Mouse (Mus musculus) liver, postnatal 0 days (tissue): ENCODE results near the gene Cmc1. TPM values are rescaled to one million over a fixed set of nuclear protein-coding genes. Genes with fewer than 3 reads are reported as not detected.

Experiments
- ATAC-seq: fragments of 200-750 bp; cut with Nextera tagmentation; 2 replicates; pipeline ENCODE4 v1.8.0; 2017; ENCODE audit warnings: mild to moderate bottlenecking, moderate library complexity
- DNase-seq: peaks from one replicate; pipeline ENCODE4 v3.0.0-alpha.2; 2016
- H3K27ac ChIP-seq: fragments of 300-500 bp; sonication (generic); 2 replicates; pipeline ENCODE4 v1.5.1; 2014; ENCODE audit warnings: antibody characterized with exemption, moderate library complexity, mild to moderate bottlenecking, low read depth
- H3K27me3 ChIP-seq: fragments of 300-500 bp; sonication (generic); 2 replicates; pipeline ENCODE4 v1.6.1; 2014; ENCODE audit warnings: low read length, control low read depth, mixed read lengths; ENCODE audit not compliant: insufficient read depth
- H3K36me3 ChIP-seq: fragments of 300-500 bp; sonication (generic); replicated peaks from 2 replicates; pipeline ENCODE4 v1.6.1; 2014; ENCODE audit warnings: mild to moderate bottlenecking, control low read depth, low read length, moderate library complexity, mixed read lengths; ENCODE audit not compliant: insufficient read depth
- H3K4me1 ChIP-seq: fragments of 300-500 bp; sonication (generic); 2 replicates; pipeline ENCODE4 v1.6.1; 2014; ENCODE audit warnings: antibody characterized with exemption, mild to moderate bottlenecking, control low read depth; ENCODE audit not compliant: insufficient read depth
- H3K4me2 ChIP-seq: fragments of 300-500 bp; sonication (generic); 2 replicates; pipeline ENCODE4 v1.6.1; 2014; ENCODE audit warnings: low read depth, mild to moderate bottlenecking, low read length, moderate library complexity, mixed read lengths
- H3K4me3 ChIP-seq: fragments of 300-500 bp; sonication (generic); 2 replicates; pipeline ENCODE4 v1.5.1; 2014; ENCODE audit warnings: low read depth, low read length
- H3K9ac ChIP-seq: fragments of 300-500 bp; sonication (generic); replicated peaks from 2 replicates; pipeline ENCODE4 v1.6.1; 2014; ENCODE audit warnings: mild to moderate bottlenecking, moderate library complexity
- H3K9me3 ChIP-seq: fragments of 300-500 bp; sonication (generic); 2 replicates; pipeline ENCODE4 v1.6.1; 2016; ENCODE audit warnings: mild to moderate bottlenecking, control low read depth, low read length, mixed read lengths
- CTCF ChIP-seq: sonication (generic); IDR thresholded peaks from 2 replicates; pipeline ENCODE4 v1.5.1; 2016; ENCODE audit warnings: antibody characterized with exemption, low read depth
- EP300 ChIP-seq: IDR thresholded peaks from 2 replicates; pipeline ENCODE4 v1.6.1; 2016; ENCODE audit warnings: antibody characterized with exemption, low read depth, mild to moderate bottlenecking
- WGBS: fragments of 180-500 bp; shearing (Covaris S2); extraction: QIAGEN DNeasy Blood & Tissue Kit; methylation state at CpG from one replicate; pipeline ENCODE4 v1.1.7; 2014; ENCODE audit not compliant: insufficient replicate concordance; 5-methylcytosine and 5-hydroxymethylcytosine counted together
- polyA plus RNA-seq: library from polyadenylated mRNA; unstranded; fragments of >200 nt; fragmentation: Nextera tagmentation; extraction: Ambion mirVana; gene quantifications from 2 replicates; pipeline ENCODE4 v1.2.1, GENCODE M21; 2015

Cmc1 gene
- polyA plus RNA-seq, 1 experiment from 2014 or later, result 40.0 TPM

GRCm38 (mm10) chr9:118187420-118187819 is 37.4 kb upstream of the Cmc1 start:
- WGBS, result 85% methylated on average over 7 of the region's 7 CpGs
- ATAC-seq, result no peak

GRCm38 (mm10) chr9:118186776-118187175 is 36.8 kb upstream of the Cmc1 start:
- no peak for DNase-seq
- H3K27ac ChIP-seq, result no peak overlapping the region
- H3K4me1 ChIP-seq, result no peaks in the 10 kb centered on the region
- no peaks in the 10 kb centered on the region for H3K36me3 ChIP-seq
- TF ChIP-seq EP300 (no peak), CTCF (no peak)
- H3K4me2 ChIP-seq, result no peak overlapping the region
- H3K4me3 ChIP-seq, result no peak overlapping the region
- H3K9ac ChIP-seq, result no peak overlapping the region
- H3K27me3 ChIP-seq, result no peaks in the 10 kb centered on the region
- H3K9me3 ChIP-seq, result no peaks in the 10 kb centered on the region
- WGBS, result 77% methylated on average over 10 of the region's 10 CpGs
- no peak for ATAC-seq

More at GRCm38 (mm10) chr9:118187420-118187819, 37.4 kb upstream of the Cmc1 start:
- H3K27me3 ChIP-seq, result no peaks in the 10 kb centered on the region
- no peak overlapping the region for H3K4me2 ChIP-seq
- DNase-seq, result no peak
- H3K36me3 ChIP-seq, result no peaks in the 10 kb centered on the region
- H3K9ac ChIP-seq, result no peak overlapping the region
- no peak overlapping the region for H3K27ac ChIP-seq
- no peak overlapping the region for H3K4me3 ChIP-seq
- TF ChIP-seq EP300, result no peak
- TF ChIP-seq CTCF, result no peak
- H3K9me3 ChIP-seq, result no peaks in the 10 kb centered on the region
- no peaks in the 10 kb centered on the region for H3K4me1 ChIP-seq

GRCm38 (mm10) chr9:118179136-118180025 is 29.4 kb upstream of the Cmc1 start:
- no peak for TF ChIP-seq EP300
- TF ChIP-seq CTCF, result no peak
- Histone ChIP-seq H3K9ac (no peak overlapping the region), H3K4me2 (no peak overlapping the region), H3K27ac (no peak overlapping the region), H3K4me3 (no peak overlapping the region), H3K9me3 (no peaks in the 10 kb centered on the region), H3K27me3 (no peaks in the 10 kb centered on the region), H3K36me3 (no peaks in the 10 kb centered on the region), H3K4me1 (no peaks in the 10 kb centered on the region)
- DNase-seq, result no peak
- 81% methylated on average over 18 of the region's 18 CpGs for WGBS
- ATAC-seq, result no peak

GRCm38 (mm10) chr9:118176687-118177086 is 26.7 kb upstream of the Cmc1 start:
- no peak overlapping the region for H3K27ac ChIP-seq
- H3K4me1 ChIP-seq, result no peaks in the 10 kb centered on the region
- TF ChIP-seq CTCF, result no peak
- TF ChIP-seq EP300, result no peak
- WGBS, result 50% methylated on average over 3 of the region's 3 CpGs
- no peaks in the 10 kb centered on the region for H3K36me3 ChIP-seq
- no peak overlapping the region for H3K9ac ChIP-seq
- ATAC-seq, result no peak
- no peak for DNase-seq
- H3K9me3 ChIP-seq, result 0 out of 2 replicates have a peak, but pooled peaks cover 2% of the 10 kb centered on the region
- H3K27me3 ChIP-seq, result no peaks in the 10 kb centered on the region
- H3K4me3 ChIP-seq, result no peak overlapping the region
- H3K4me2 ChIP-seq, result no peak overlapping the region

- TF ChIP-seq EP300 (no peak), CTCF (no peak)
- Histone ChIP-seq H3K9me3 (0 out of 2 replicates have a peak, but pooled peaks cover 2% of the 10 kb centered on the region), H3K4me2 (no peak overlapping the region), H3K4me3 (no peak overlapping the region), H3K9ac (no peak overlapping the region), H3K27ac (no peak overlapping the region), H3K27me3 (no peaks in the 10 kb centered on the region), H3K36me3 (no peaks in the 10 kb centered on the region), H3K4me1 (no peaks in the 10 kb centered on the region)
- WGBS, result 88% methylated on average over 4 of the region's 4 CpGs
- ATAC-seq (no peak), DNase-seq (no peak)
Measured at GRCm38 (mm10) chr9:118175411-118175810, 25.4 kb upstream of the Cmc1 start.

GRCm38 (mm10) chr9:118173086-118173485 is 23.1 kb upstream of the Cmc1 start:
- 70% methylated on average over 4 of the region's 4 CpGs for WGBS
- DNase-seq (no peak), ATAC-seq (no peak)
- H3K36me3 ChIP-seq, result no peaks in the 10 kb centered on the region
- no peak overlapping the region for H3K4me3 ChIP-seq
- no peak overlapping the region for H3K27ac ChIP-seq
- H3K27me3 ChIP-seq, result no peaks in the 10 kb centered on the region
- TF ChIP-seq EP300 (no peak), CTCF (no peak)
- H3K9ac ChIP-seq, result no peak overlapping the region
- H3K9me3 ChIP-seq, result 0 out of 2 replicates have a peak, but pooled peaks cover 2% of the 10 kb centered on the region
- H3K4me2 ChIP-seq, result no peak overlapping the region
- no peaks in the 10 kb centered on the region for H3K4me1 ChIP-seq
